ENCODE assay signal across 16 mouse cellular contexts in genomic region chr2:93182859-93183258, GRCm38 (mm10). TPM values are rescaled to one million over a fixed set of nuclear protein-coding genes. Genes with fewer than 3 reads are reported as not detected.
DNase-seq lines count a peak whose midpoint lies in the region.
"Had no signal": no experiment of that assay in that cellular context is flagged by ENCODE, and none has a peak within 500 bp of the region (broad histone marks: within the 10 kb centered on the region; RNA-seq: fewer than 3 reads in every experiment).

No protein-coding gene starts in this region.

- intact Hi-C loops in left cerebral cortex, postnatal 4 days (cut with DNase I) = no loop called here

- DNase-seq in adrenal gland, postnatal 36 days = peak; percentile 56
- DNase-seq in adrenal gland, postnatal 25 days = no peak
- peak; percentile 54 to 59 for DNase-seq in left cerebral cortex, adult 18-20 months (ENCODE audit: low spot score in 2 of 2)
- no peak for DNase-seq in left cerebral cortex, postnatal 4 days
- DNase-seq in right cerebral cortex, postnatal 25 days = peak; percentile 46
- no peak for DNase-seq in right cerebral cortex, postnatal 14 days
- DNase-seq in right cerebral cortex, postnatal 36 days (ENCODE audit: low spot score in 2 of 2) = peak; percentile 48 to 65
- DNase-seq: cerebellum, adult 11-12 months; cerebellum, adult 9-11 months; gastrocnemius, postnatal 25 days; heart, adult 11 months; kidney, postnatal 25 days; liver, embryonic 13.5 days; lung, adult 18-20 months; lung, postnatal 4 days; thymus, postnatal 14 days had no signal

RNA-seq across cellular contexts. Expression of gene Trp53i11, which starts 4.5 kb away (rescaled TPM):
- 10 to 100 TPM; 48.9 to 70.7 TPM for total RNA-seq in adrenal gland, postnatal 36 days (2021)
- 52.6 and 75.8 TPM in 2 replicates for total RNA-seq in adrenal gland, postnatal 25 days (2021)
- 100 to 1,000 TPM; 112 to 128 TPM for total RNA-seq in left cerebral cortex, adult 18-20 months (2021)
- total RNA-seq in left cerebral cortex, postnatal 4 days (2021) = 10 to 100 TPM; 89.0 to 93.9 TPM

Comparison
In these comparisons a context has a peak if more than half of its experiments do, and no peak if none do; other contexts are left out.
1. DNase-seq: peak in adrenal gland, postnatal 36 days (2 of 2), left cerebral cortex, adult 18-20 months (2 of 2), right cerebral cortex, postnatal 25 days (single experiment) and right cerebral cortex, postnatal 36 days (2 of 2); none in adrenal gland, postnatal 25 days (single experiment), left cerebral cortex, postnatal 4 days (single experiment) and right cerebral cortex, postnatal 14 days (single experiment).